Mouse (Mus musculus) frontal cortex, postnatal 25 days (tissue): ENCODE measurements around the gene Olfr1308.

Source experiments
- DNase-seq, 2 experiments: peaks; one replicate each; pipeline ENCODE4 v3.0.0; 2022; ENCODE audit warnings: low spot score in 2 of 2

Olfr1308 gene

DNA sequence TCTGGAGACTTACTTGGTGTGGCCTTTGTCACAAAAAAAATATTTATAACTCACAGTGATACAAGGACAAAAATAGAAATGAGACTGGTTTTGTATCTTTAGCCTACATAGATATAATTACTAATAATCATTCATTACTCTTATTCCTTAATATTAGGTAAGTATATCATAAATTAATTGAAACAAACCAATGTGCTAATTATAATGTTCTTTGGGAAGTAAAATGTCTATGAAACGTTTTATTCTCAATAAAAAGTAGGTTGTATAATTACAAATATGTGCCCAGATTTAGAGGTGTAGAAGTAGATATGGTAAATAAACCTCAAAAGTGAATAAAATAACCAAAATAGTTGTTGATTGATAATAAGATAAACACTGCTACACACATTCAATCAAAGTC lies at the start of gene Olfr1308:
Olfr1308 (minus strand) TSS at position 101 of the 400 bp plus-strand sequence.
- DNase-seq: no peak

DNA sequence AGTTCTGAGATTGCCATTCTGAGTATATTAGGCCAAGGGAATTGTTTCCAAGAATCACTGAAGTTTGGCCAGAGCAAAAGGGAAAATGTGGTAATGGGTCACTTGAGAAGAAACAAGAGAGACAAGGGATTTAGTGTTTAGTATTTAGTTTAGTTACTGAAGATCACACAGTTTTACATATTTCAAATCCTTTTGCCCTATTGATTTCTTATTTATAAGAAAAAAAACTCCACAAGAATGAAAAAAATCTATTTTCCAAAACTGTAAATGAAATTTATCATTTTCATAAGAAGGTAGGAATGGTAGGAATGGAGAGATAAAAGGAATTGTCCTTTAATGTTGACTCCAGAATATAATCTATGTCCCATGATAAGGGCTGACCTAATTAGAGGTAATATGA lies 47.9 kb upstream of the Olfr1308 start, which contains the start of gene Olfr1310:
Olfr1310 (minus strand) TSS at position 101 of the 400 bp plus-strand sequence.
- no peak for DNase-seq

DNA sequence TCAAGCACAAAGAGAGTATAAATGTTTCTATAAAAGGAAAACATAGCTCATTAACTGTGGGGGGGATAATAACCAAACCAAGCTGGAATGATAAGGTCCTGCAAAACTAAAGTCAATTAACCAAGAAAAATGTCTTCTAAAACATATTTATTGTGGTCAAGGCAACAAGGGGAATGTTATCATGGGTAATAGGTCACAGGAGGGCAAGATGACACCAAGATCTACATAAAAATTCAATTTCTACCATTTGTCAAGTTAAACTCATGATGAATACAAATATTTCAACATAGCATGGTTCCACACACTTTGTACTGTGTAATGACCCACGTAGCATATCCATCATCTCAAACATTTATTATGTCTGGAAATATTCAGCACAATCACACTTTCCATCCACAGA lies 25.4 kb upstream of the Olfr1308 start, which contains the start of gene Olfr1309:
Olfr1309 (minus strand) TSS at position 101 of the 400 bp plus-strand sequence.
- no peak for DNase-seq

DNA sequence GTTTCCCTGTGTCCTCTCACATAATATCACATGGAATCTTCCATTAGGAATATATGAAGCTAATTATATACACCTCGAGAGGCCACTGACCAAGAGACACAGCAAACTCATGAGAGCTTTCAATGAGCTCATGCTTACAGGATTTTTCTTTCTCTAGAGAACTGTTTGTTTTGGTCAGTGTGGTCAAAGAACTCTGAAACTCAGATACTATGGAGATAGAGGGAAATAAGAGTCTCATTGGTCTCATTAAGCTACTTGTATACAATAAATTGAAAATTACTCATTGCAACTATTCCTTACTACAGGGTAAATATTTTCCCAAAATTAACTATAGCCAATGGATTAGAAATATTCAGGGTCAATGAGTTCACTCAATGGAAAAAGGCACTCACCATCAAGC lies 15.4 kb downstream of the Olfr1308 start, which contains the start of gene Olfr1307:
Olfr1307 (minus strand) TSS at position 101 of the 400 bp plus-strand sequence.
- no peak for DNase-seq

DNA sequence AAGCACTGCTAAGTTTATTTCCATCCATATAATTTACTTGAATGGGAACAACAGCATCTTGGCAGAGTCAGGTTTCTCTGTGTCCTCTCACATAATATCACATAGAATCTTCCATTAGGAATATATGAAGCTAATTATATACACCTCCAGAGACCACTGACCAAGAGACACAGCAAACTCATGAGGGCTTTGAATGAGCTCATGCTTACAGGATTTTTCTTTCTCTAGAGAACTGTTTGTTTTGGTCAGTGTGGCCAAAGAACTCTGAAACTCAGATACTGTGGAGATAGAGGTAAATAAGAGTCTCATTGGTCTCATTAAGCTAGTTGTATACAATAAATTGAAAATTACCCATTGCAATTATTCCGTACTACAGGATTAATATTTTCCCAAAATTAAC lies 48.6 kb downstream of the Olfr1308 start, which contains the start of gene Olfr1306:
Olfr1306 (minus strand) TSS at position 101 of the 400 bp plus-strand sequence.
- DNase-seq: no peak
